Mouse (Mus musculus): ENCODE data around the gene Wnt6. TPM values are rescaled to one million over a fixed set of nuclear protein-coding genes. Genes with fewer than 3 reads are reported as not detected.
A peak's percentile ranks its signal among the peaks of the same experiment; 100 is the strongest.
"Not testable (repeated sequence)": the region's sequence is repeated elsewhere in the genome, so short reads cannot be mapped to it uniquely, and the experiment has no call there.

The Wnt6 gene
- polyA plus RNA-seq, 1 experiment from 2014 or later: 4.4 TPM

DNA sequence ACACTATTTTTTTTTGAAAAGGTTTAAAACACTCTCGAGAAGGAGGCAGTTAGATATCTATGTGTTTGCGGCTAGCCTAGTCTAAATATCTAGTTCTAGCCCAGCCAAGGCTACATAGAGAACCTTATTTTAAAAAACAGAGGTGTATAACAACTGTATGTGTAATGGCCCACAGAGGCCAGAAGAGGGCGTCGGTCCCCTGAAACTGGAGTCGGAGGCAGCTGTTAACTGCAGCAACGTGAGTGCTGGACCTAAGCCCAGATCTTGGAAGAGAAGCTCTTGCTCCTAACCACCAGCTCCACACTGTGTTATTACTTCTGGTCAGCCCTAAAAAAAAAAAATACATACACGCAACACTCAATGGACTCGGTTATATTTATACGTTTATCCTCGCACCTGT, 37.3 kb downstream of the Wnt6 start:
- H3K4me2 ChIP-seq (replicated peaks): no peak overlapping the region

DNA sequence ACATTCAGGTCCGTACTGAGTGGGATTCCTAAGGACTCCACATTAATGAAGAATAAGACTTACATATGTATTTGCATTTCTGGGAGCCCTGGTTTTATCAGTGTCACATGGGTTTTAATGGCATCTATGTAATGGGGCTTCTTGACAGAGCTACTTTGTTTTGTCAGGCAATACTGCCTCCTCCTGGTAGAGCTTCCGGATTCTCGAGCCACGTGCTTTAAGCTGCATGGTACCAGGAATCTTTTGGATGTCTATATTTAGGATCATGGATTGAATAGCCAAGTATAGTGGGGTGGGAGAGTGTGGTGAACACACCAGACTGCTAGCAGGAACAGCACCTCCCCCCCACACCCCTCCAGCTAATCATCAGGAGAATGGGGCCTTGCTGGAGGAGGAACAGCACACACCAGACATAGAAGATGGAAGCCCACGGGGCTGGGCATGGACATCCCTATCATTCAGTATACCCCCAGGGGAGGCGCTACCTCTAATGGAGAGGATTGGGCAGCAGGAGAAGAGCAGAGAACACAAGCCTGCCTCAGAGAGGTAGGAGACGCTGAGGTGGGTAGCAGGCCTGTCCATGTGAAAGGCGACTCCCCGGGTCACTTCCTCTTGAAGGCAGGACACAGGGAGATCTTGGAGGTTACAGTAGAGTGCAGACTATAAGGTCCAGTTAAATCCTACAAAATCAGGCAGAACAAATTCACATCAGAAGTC, 43.4 kb downstream of the Wnt6 start:
- Histone ChIP-seq H3K9me3 (ENCODE audit: control insufficient read depth, low read length) (no peaks in the 10 kb centered on the region), H3K4me3 (replicated peaks; ENCODE audit: low read length) (no peak overlapping the region), H3K27ac (no peak overlapping the region), H3K36me3 (replicated peaks; ENCODE audit: control insufficient read depth, insufficient read depth) (no peaks in the 10 kb centered on the region), H3K27me3 (ENCODE audit: control insufficient read depth, insufficient read depth, low read length) (no peaks in the 10 kb centered on the region), H3K4me2 (replicated peaks) (no peak overlapping the region), H3K4me1 (replicated peaks; ENCODE audit: control insufficient read depth, insufficient read depth, low read length) (peaks cover 8% of the 10 kb centered on the region), H3K9ac (no peak overlapping the region)
- DNase-seq (ENCODE audit: low spot score): no peak
- ATAC-seq (ENCODE audit: low FRiP score): no peak
- WGBS: 82% methylated on average over 9 of the region's 9 CpGs

More for the DNA sequence above, 37.3 kb downstream of the Wnt6 start:
- no peaks in the 10 kb centered on the region for H3K9me3 ChIP-seq (ENCODE audit: control insufficient read depth, low read length)
- H3K4me3 ChIP-seq (replicated peaks; ENCODE audit: low read length): no peak overlapping the region
- ATAC-seq (ENCODE audit: low FRiP score) (no peak), DNase-seq (ENCODE audit: low spot score) (no peak)
- peaks cover 26% of the 10 kb centered on the region for H3K27me3 ChIP-seq (ENCODE audit: control insufficient read depth, insufficient read depth, low read length)
- 62% methylated on average over 10 of the region's 10 CpGs for WGBS
- H3K9ac ChIP-seq: no peak overlapping the region
- H3K4me1 ChIP-seq (replicated peaks; ENCODE audit: control insufficient read depth, insufficient read depth, low read length): peaks cover 25% of the 10 kb centered on the region
- H3K27ac ChIP-seq: no peak overlapping the region
- H3K36me3 ChIP-seq (replicated peaks; ENCODE audit: control insufficient read depth, insufficient read depth): no peaks in the 10 kb centered on the region

DNA sequence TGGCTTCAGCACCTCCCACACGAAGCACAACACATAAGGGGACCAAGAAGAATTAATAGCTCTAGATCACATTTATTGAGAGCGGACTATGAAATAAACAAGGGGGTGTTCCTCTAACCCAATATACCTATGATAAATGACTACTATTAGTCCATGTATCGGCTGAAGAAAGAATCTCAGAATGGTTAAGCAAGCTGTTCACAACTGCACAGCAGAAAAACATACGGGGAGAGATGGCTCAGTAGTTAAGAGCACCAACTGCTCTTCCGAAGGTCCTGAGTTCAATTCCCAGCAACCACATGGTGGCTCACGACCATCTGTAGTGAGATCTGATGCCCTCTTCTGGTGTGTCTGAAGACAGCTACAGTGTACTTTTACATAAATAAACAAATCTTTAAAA, 44.3 kb downstream of the Wnt6 start:
- ATAC-seq (ENCODE audit: low FRiP score): not testable (repeated sequence)

DNA sequence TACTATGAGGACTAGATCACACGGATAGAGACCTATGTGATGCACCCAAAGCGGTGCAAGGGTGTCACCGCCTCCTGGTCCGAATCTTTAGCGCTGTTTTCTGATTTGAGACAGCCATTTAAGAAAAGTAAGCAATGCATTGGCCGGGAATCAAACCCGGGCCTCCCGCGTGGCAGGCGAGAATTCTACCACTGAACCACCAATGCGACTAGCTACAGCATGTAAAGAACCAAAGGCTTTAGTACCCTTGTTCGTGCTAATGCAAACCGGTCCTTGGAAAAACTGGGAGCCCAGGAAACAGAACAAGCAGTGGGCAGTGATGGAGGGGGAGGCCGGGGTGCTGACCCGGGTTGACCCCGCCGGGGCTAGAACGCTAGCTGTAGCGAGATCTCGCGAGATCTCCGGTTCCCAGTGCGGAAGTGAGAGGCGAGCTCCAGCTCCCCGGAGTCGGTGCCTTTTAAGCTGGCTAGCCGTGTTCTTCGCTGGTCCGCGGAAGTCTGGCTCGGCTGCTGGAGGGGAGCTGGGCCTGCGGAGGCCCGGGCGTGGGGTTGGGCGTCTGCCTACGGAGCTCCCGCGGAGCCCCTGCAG, 45.0 kb downstream of the Wnt6 start:
- peaks cover 8% of the 10 kb centered on the region for H3K4me1 ChIP-seq (replicated peaks; ENCODE audit: control insufficient read depth, insufficient read depth, low read length)
- peak overlapping the region; percentile 68 for H3K4me2 ChIP-seq (replicated peaks)
- no peaks in the 10 kb centered on the region for H3K9me3 ChIP-seq (ENCODE audit: control insufficient read depth, low read length)
- WGBS: 5% methylated on average over 38 of the region's 38 CpGs
- peak; percentile 90 for ATAC-seq (ENCODE audit: low FRiP score)
- DNase-seq (ENCODE audit: low spot score): peak; percentile 90
- no peaks in the 10 kb centered on the region for H3K36me3 ChIP-seq (replicated peaks; ENCODE audit: control insufficient read depth, insufficient read depth)
- no peaks in the 10 kb centered on the region for H3K27me3 ChIP-seq (ENCODE audit: control insufficient read depth, insufficient read depth, low read length)
- peak overlapping the region; percentile 49 for H3K4me3 ChIP-seq (replicated peaks; ENCODE audit: low read length)
- H3K27ac ChIP-seq: peak overlapping the region; percentile 86
- H3K9ac ChIP-seq: peak overlapping the region; percentile 71

More for the DNA sequence above, 44.3 kb downstream of the Wnt6 start:
- not testable (repeated sequence) for H3K4me2 ChIP-seq (replicated peaks); H3K9ac ChIP-seq; DNase-seq (ENCODE audit: low spot score); H3K4me1 ChIP-seq (replicated peaks; ENCODE audit: control insufficient read depth, insufficient read depth, low read length); H3K27ac ChIP-seq; H3K27me3 ChIP-seq (ENCODE audit: control insufficient read depth, insufficient read depth, low read length); H3K9me3 ChIP-seq (ENCODE audit: control insufficient read depth, low read length); H3K36me3 ChIP-seq (replicated peaks; ENCODE audit: control insufficient read depth, insufficient read depth); H3K4me3 ChIP-seq (replicated peaks; ENCODE audit: low read length)
- WGBS: 87% methylated on average over 6 of the region's 6 CpGs

DNA sequence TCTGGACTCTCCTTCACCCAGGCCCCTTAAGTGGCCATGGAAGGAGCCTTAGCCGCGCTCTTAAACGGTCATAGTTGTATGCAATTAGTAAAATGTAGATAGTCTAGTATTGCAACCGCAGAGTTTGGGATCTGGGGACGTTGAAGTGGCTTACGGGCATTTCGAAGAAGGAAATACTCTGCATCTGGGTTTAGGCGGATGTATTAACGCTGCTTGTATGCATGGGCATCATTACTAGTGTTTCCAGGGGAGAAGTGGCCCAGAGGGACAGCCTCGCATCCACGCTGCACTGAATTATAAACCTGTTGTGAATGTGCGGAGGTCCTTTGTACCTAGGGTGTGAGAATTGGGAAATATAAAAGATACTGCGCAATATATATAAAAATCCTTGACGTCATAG, 45.5 kb downstream of the Wnt6 start:
- DNase-seq (ENCODE audit: low spot score) (no peak), ATAC-seq (ENCODE audit: low FRiP score) (0 out of 2 replicates have a peak, but pooled peaks have one; percentile 10)
- peak overlapping the region; percentile 49 for H3K4me3 ChIP-seq (replicated peaks; ENCODE audit: low read length)
- H3K27me3 ChIP-seq (ENCODE audit: control insufficient read depth, insufficient read depth, low read length): no peaks in the 10 kb centered on the region
- peak overlapping the region; percentile 86 for H3K27ac ChIP-seq
- WGBS: 14% methylated on average over 14 of the region's 14 CpGs
- no peaks in the 10 kb centered on the region for H3K36me3 ChIP-seq (replicated peaks; ENCODE audit: control insufficient read depth, insufficient read depth)
- peak overlapping the region; percentile 71 for H3K9ac ChIP-seq
- H3K9me3 ChIP-seq (ENCODE audit: control insufficient read depth, low read length): no peaks in the 10 kb centered on the region
- H3K4me2 ChIP-seq (replicated peaks): peak overlapping the region; percentile 68
- peaks cover 8% of the 10 kb centered on the region for H3K4me1 ChIP-seq (replicated peaks; ENCODE audit: control insufficient read depth, insufficient read depth, low read length)

DNA sequence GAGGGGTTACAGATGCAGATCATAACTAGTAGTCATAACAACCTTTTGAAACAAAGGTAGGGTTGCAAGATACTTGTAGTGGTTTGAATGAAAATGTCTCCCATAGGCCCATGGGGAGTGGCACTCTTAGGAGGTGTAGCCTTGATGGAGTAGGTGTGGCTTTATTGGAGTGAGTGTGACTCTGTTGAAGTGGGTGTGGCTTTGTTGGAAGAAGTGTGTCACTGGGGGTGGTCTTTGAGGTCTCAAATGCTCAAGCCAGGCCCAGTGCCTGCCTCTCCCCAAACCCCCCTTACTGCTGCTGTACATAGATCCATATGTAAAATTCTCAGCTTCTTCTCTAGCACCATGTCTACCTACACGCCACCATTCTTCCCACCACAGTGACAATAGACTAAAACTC, 46.8 kb downstream of the Wnt6 start:
- no peaks in the 10 kb centered on the region for H3K9me3 ChIP-seq (ENCODE audit: control insufficient read depth, low read length)
- DNase-seq (ENCODE audit: low spot score): no peak
- H3K9ac ChIP-seq: no peak overlapping the region
- no peaks in the 10 kb centered on the region for H3K27me3 ChIP-seq (ENCODE audit: control insufficient read depth, insufficient read depth, low read length)
- H3K4me3 ChIP-seq (replicated peaks; ENCODE audit: low read length): no peak overlapping the region
- no peaks in the 10 kb centered on the region for H3K36me3 ChIP-seq (replicated peaks; ENCODE audit: control insufficient read depth, insufficient read depth)
- H3K4me2 ChIP-seq (replicated peaks): no peak overlapping the region
- peaks cover 8% of the 10 kb centered on the region for H3K4me1 ChIP-seq (replicated peaks; ENCODE audit: control insufficient read depth, insufficient read depth, low read length)
- 96% methylated on average over 1 of the region's 1 CpGs for WGBS
- no peak for ATAC-seq (ENCODE audit: low FRiP score)
- H3K27ac ChIP-seq: no peak overlapping the region

DNA sequence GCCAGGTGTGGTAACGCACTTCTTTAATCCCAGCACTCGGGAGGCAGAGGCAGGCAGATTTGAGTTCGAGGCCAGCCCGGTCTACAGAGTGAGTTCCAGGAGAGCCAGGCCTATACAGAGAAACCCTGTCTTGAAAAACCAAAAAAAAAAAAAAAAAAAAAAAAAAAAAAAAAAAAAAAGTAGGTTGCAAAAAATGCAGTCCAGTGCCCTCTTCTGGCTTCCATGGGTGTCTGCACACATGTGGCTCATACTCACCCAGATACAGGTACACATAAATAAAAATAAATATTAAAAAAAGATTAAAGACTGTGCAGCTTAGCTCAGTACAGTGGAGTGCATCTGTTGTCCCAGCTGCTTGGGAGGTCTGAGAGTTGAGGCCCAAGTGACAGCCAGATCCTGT, 51.9 kb downstream of the Wnt6 start:
- not testable (repeated sequence) for H3K9ac ChIP-seq; H3K27ac ChIP-seq; H3K27me3 ChIP-seq (ENCODE audit: control insufficient read depth, insufficient read depth, low read length); H3K9me3 ChIP-seq (ENCODE audit: control insufficient read depth, low read length); H3K4me1 ChIP-seq (replicated peaks; ENCODE audit: control insufficient read depth, insufficient read depth, low read length); DNase-seq (ENCODE audit: low spot score); ATAC-seq (ENCODE audit: low FRiP score); H3K4me2 ChIP-seq (replicated peaks); H3K36me3 ChIP-seq (replicated peaks; ENCODE audit: control insufficient read depth, insufficient read depth); H3K4me3 ChIP-seq (replicated peaks; ENCODE audit: low read length)
- 90% methylated on average over 4 of the region's 4 CpGs for WGBS

DNA sequence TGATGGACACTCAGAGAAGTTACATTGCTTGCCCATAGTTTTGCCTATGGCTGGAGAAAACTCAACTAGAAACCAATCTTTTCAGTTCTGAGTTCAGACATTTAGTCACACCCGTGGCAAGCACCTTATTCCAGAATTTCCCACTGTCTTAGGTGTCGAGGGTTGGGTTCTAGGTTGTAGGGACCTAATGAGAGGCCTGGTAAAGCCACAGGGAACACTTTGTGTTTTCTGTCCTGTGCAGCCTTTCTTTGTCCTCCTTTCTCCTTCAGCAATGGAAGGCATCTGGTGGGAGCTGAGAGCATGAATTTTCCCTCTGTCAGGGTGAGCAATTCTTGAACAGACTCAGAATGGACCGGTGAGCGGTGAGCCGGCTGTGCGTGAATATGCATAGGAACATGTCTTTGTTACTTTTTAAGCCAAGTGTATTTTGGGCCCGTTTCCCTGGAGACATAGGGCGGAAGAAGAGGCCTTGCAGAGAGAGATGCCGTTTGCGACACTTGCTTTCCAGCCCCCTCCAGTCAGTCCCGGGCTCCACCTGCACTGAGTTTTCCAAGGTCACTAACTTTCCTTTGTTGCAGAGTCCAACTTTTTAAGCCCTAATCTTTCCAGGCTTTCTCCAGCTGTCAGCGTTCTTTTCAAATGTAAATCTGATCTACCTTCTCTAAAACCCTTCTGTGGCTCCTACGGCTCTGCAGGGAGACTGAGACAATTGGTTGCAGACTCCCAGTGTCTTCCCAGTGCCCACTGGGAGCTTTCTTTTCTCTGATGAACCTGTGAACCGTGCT, 53.0 kb downstream of the Wnt6 start:
- H3K9ac ChIP-seq: no peak overlapping the region
- no peak overlapping the region for H3K4me3 ChIP-seq (replicated peaks; ENCODE audit: low read length)
- H3K36me3 ChIP-seq (replicated peaks; ENCODE audit: control insufficient read depth, insufficient read depth): no peaks in the 10 kb centered on the region
- H3K9me3 ChIP-seq (ENCODE audit: control insufficient read depth, low read length): no peaks in the 10 kb centered on the region
- no peaks in the 10 kb centered on the region for H3K27me3 ChIP-seq (ENCODE audit: control insufficient read depth, insufficient read depth, low read length)
- H3K4me1 ChIP-seq (replicated peaks; ENCODE audit: control insufficient read depth, insufficient read depth, low read length): no peaks in the 10 kb centered on the region
- no peak overlapping the region; the same call in 1 of the 2 replicates for H3K27ac ChIP-seq
- H3K4me2 ChIP-seq (replicated peaks): no peak overlapping the region
- ATAC-seq (ENCODE audit: low FRiP score) (no peak), DNase-seq (ENCODE audit: low spot score) (no peak)
- 5% methylated on average over 14 of the region's 14 CpGs for WGBS

DNA sequence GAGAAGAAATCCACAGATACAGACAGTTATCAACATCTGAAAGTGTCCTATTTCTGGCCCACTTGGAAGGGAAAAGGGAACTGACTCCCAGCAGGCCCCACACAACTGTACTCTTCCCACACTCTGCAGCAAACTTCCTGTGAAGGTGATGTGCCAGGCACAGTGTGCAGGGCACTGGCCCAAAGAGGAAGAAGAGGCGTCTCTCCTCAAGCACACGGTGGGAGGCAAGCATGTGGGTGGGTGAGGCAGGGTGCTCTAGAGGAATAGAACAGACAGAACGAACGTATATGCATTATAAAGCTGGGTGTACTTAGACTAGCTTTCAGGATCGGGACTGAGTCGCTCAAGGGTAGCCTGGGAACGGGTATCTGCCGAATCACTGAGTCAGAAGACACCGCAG, 58.4 kb downstream of the Wnt6 start:
- 84% methylated on average over 9 of the region's 9 CpGs for WGBS
- no peak for ATAC-seq (ENCODE audit: low FRiP score)
- H3K4me1 ChIP-seq (replicated peaks; ENCODE audit: control insufficient read depth, insufficient read depth, low read length): no peaks in the 10 kb centered on the region

More for the DNA sequence above, 58.4 kb downstream of the Wnt6 start:
- Histone ChIP-seq H3K27me3 (ENCODE audit: control insufficient read depth, insufficient read depth, low read length) (no peaks in the 10 kb centered on the region), H3K27ac (no peak overlapping the region), H3K4me2 (replicated peaks) (no peak overlapping the region), H3K9me3 (ENCODE audit: control insufficient read depth, low read length) (no peaks in the 10 kb centered on the region), H3K9ac (no peak overlapping the region), H3K36me3 (replicated peaks; ENCODE audit: control insufficient read depth, insufficient read depth) (no peaks in the 10 kb centered on the region), H3K4me3 (replicated peaks; ENCODE audit: low read length) (no peak overlapping the region)
- DNase-seq (ENCODE audit: low spot score): no peak

Data from hindbrain, embryonic 14.5 days (tissue).